Mouse (Mus musculus) lung, embryonic 15.5 days (tissue): Measurements from ENCODE around the gene Trpm1. TPM values are rescaled to one million over a fixed set of nuclear protein-coding genes. Genes with fewer than 3 reads are reported as not detected.
"Not testable (repeated sequence)": the region's sequence is repeated elsewhere in the genome, so short reads cannot be mapped to it uniquely, and the experiment has no call there.

ENCODE experiments used
- ATAC-seq: fragments of 200-750 bp; cut with Nextera tagmentation; 2 replicates; pipeline ENCODE4 v1.8.0; 2017; ENCODE audit warnings: moderate number of reproducible peaks, borderline replicate concordance; ENCODE audit not compliant: low FRiP score, low TSS enrichment; ENCODE audit errors: extremely low read depth
- H3K27ac ChIP-seq: fragments of 300-500 bp; sonication (generic); 2 replicates; pipeline ENCODE4 v1.5.1; 2015; ENCODE audit warnings: moderate library complexity, mild to moderate bottlenecking, inconsistent platforms
- H3K27me3 ChIP-seq: fragments of 300-500 bp; sonication (generic); 2 replicates; pipeline ENCODE4 v1.6.1; 2015; ENCODE audit warnings: inconsistent platforms
- H3K36me3 ChIP-seq: fragments of 300-500 bp; sonication (generic); 2 replicates; pipeline ENCODE4 v1.6.1; 2015; ENCODE audit warnings: inconsistent platforms
- H3K4me1 ChIP-seq: fragments of 300-500 bp; sonication (generic); 2 replicates; pipeline ENCODE4 v1.6.1; 2015; ENCODE audit warnings: inconsistent platforms
- H3K4me2 ChIP-seq: fragments of 300-500 bp; sonication (generic); 2 replicates; pipeline ENCODE4 v1.6.1; 2015; ENCODE audit warnings: inconsistent platforms, mild to moderate bottlenecking, moderate library complexity
- H3K4me3 ChIP-seq: fragments of 300-500 bp; sonication (generic); 2 replicates; pipeline ENCODE4 v1.5.1; 2015; ENCODE audit warnings: mild to moderate bottlenecking, inconsistent platforms
- H3K9ac ChIP-seq: fragments of 300-500 bp; sonication (generic); 2 replicates; pipeline ENCODE4 v1.6.1; 2015; ENCODE audit warnings: inconsistent platforms
- H3K9me3 ChIP-seq: fragments of 300-500 bp; sonication (generic); 2 replicates; pipeline ENCODE4 v1.6.1; 2016; ENCODE audit warnings: inconsistent platforms
- WGBS: fragments of 180-500 bp; shearing (Covaris S2); methylation state at CpG from one replicate; pipeline ENCODE4 v1.1.7; 2015; 5-methylcytosine and 5-hydroxymethylcytosine counted together
- polyA plus RNA-seq: library from polyadenylated mRNA; unstranded; fragments of >200 nt; fragmentation: Nextera tagmentation; extraction: Ambion mirVana; gene quantifications from 2 replicates; pipeline ENCODE4 v1.2.1, GENCODE M21; 2015

Trpm1 gene
- not detected in 2 replicates for polyA plus RNA-seq

DNA sequence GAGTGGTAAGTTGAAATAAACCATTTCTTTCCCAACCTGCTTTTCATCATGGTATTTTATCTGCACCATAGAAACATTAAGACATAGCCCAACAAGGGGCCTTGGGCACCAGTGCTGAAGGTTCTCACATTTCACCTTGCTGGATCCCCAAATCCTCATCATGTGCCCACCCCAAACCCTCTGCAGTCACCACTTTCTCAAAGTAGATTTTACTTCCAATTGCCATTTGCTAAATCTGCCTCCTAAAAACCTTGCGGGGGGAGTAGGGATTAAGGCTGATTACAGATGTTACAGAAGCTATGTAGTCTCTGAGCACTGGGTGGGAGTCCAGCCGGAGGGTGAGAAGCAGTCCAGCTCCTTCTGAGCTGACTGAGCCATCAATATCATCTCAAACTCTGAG lies at the start of gene Trpm1:
Trpm1 (plus strand) TSS at position 301 of the 400 bp plus-strand sequence.
- ATAC-seq: no peak
- 91% methylated on average over 2 of the region's 2 CpGs for WGBS
- H3K27me3 ChIP-seq: no peaks in the 10 kb centered on the region
- H3K9me3 ChIP-seq: no peaks in the 10 kb centered on the region
- peaks cover 17% of the 10 kb centered on the region for H3K4me1 ChIP-seq
- no peak within 1 kb of the TSS for H3K4me3 ChIP-seq
- H3K9ac ChIP-seq: no peak within 1 kb of the TSS
- H3K36me3 ChIP-seq: no peaks in the 10 kb centered on the region
- H3K4me2 ChIP-seq: no peak within 1 kb of the TSS
- H3K27ac ChIP-seq: no peak within 1 kb of the TSS

DNA sequence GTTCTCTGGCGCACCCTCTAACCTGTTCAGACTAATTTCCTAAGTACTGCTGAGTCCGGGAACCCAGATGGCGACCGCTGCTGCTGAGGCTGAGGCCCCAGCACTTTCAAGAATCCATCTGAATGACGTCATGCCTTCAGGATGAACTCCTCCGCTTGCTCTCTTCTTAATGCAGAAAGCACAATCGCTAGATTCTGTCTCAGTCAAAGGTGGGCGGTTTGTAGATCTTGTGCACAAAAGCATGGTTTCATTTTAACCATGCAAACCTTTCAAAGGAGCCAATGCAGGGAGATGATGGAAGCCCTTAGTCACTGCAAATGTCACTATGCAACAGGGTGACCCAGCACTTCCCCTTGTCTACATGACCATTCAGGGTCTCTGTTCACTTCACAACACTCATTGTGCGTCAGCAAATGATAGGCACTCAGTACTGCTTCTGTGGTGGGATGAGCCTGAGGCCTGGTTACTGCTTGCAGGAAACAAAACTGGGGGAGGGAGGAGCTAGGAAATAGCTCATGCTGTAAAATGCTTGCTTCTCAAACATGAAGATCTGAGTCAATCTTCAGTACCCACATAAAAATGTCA lies 31.4 kb upstream of the Trpm1 start:
- Histone ChIP-seq H3K36me3 (no peaks in the 10 kb centered on the region), H3K9ac (no peak overlapping the region), H3K4me3 (no peak overlapping the region), H3K4me1 (no peaks in the 10 kb centered on the region), H3K27me3 (no peaks in the 10 kb centered on the region), H3K4me2 (no peak overlapping the region), H3K27ac (no peak overlapping the region), H3K9me3 (no peaks in the 10 kb centered on the region)
- WGBS: 87% methylated on average over 9 of the region's 9 CpGs
- ATAC-seq: no peak

DNA sequence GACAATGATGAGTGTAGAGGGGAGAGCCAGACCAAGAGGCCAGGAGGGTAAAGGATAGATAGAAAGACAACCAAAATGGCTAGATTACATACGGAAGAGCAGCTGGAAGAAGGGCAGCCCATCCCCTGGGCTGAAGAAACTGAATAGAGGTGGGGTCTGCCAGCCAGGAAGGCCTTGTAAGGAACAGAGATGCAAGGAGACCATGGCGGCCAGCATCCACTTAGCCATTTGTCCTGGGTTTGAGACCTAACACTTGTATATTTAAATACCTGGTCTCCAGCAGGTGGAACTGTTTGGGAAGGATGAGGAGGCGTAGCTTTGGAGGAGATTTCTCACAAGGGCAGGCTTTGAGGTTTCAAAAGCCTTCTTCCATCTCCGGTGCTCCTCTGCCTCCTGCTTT lies 29.9 kb upstream of the Trpm1 start:
- no peaks in the 10 kb centered on the region for H3K9me3 ChIP-seq
- no peaks in the 10 kb centered on the region for H3K27me3 ChIP-seq
- H3K4me3 ChIP-seq: no peak overlapping the region
- no peak overlapping the region for H3K4me2 ChIP-seq
- 81% methylated on average over 4 of the region's 4 CpGs for WGBS
- no peak overlapping the region for H3K9ac ChIP-seq
- H3K36me3 ChIP-seq: no peaks in the 10 kb centered on the region
- no peak for ATAC-seq
- no peaks in the 10 kb centered on the region for H3K4me1 ChIP-seq
- H3K27ac ChIP-seq: no peak overlapping the region

DNA sequence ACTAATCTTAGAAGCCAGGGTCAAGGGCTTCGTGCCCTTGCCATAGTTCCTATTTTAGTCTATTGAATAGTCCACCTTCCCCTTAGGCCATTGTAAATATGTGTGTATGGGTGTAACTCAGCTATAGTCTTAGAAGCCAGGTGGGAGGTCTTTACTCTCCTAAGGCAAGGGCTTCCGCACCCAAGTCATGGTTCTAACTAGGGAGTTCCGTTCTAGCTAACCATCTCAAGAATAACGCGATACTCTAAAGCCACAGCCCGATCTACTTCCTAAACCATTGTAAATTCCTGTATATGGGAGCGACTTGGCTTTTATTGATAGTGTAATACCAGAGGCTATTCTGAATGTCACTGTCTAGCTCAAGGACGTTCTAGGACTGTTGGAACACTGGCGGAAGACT lies 27.6 kb upstream of the Trpm1 start:
- not testable (repeated sequence) for H3K27ac ChIP-seq, H3K4me1 ChIP-seq, H3K27me3 ChIP-seq, H3K9me3 ChIP-seq, ATAC-seq, H3K36me3 ChIP-seq, H3K9ac ChIP-seq, H3K4me2 ChIP-seq, H3K4me3 ChIP-seq
- 88% methylated on average over 9 of the region's 9 CpGs for WGBS

DNA sequence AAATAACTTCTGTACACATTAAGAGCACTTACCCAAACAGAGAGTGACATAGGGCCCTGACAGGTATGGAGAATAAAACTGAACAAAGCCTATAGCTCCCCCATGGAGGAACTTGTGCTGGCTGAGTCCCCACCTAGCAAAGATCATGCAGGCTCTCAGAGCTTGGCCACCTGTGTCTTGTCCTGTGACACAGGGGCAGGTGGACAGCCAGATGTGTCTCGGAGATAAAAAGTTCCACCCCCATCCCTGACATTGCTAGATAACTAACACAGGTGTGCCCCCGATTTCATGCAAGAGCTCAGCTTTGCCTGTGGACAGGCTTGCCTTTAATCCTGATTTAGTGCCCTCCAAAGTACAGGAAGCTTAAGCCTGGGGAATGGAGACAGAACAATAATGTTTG lies 13.8 kb upstream of the Trpm1 start:
- Histone ChIP-seq H3K4me1 (no peaks in the 10 kb centered on the region), H3K27me3 (no peaks in the 10 kb centered on the region), H3K27ac (no peak overlapping the region), H3K4me3 (no peak overlapping the region), H3K9me3 (no peaks in the 10 kb centered on the region), H3K4me2 (no peak overlapping the region), H3K36me3 (no peaks in the 10 kb centered on the region), H3K9ac (no peak overlapping the region)
- ATAC-seq: no peak
- WGBS: 84% methylated on average over 2 of the region's 2 CpGs

- Histone ChIP-seq H3K36me3 (no peaks in the 10 kb centered on the region), H3K27me3 (no peaks in the 10 kb centered on the region), H3K4me3 (no peak overlapping the region), H3K4me1 (no peaks in the 10 kb centered on the region), H3K9me3 (no peaks in the 10 kb centered on the region), H3K4me2 (no peak overlapping the region), H3K27ac (no peak overlapping the region), H3K9ac (no peak overlapping the region)
- 87% methylated on average over 19 of the region's 19 CpGs for WGBS
- ATAC-seq: no peak
Measured at GRCm38 (mm10) chr7:64141301-64142032, 12.2 kb upstream of the Trpm1 start.

- Histone ChIP-seq H3K9me3 (no peaks in the 10 kb centered on the region), H3K27me3 (no peaks in the 10 kb centered on the region), H3K4me1 (no peaks in the 10 kb centered on the region), H3K36me3 (no peaks in the 10 kb centered on the region), H3K4me2 (no peak overlapping the region), H3K27ac (no peak overlapping the region), H3K9ac (no peak overlapping the region), H3K4me3 (no peak overlapping the region)
- no peak for ATAC-seq
- WGBS: 48% methylated on average over 2 of the region's 2 CpGs
Measured at GRCm38 (mm10) chr7:64149337-64149736, 4.3 kb upstream of the Trpm1 start.

- Histone ChIP-seq H3K27ac (no peak overlapping the region), H3K4me1 (no peaks in the 10 kb centered on the region), H3K4me3 (no peak overlapping the region), H3K4me2 (no peak overlapping the region), H3K36me3 (no peaks in the 10 kb centered on the region), H3K27me3 (no peaks in the 10 kb centered on the region), H3K9ac (no peak overlapping the region), H3K9me3 (no peaks in the 10 kb centered on the region)
- ATAC-seq: no peak
- WGBS: 18% methylated on average over 2 of the region's 2 CpGs
Measured at GRCm38 (mm10) chr7:64149747-64150146, 3.9 kb upstream of the Trpm1 start.

GRCm38 (mm10) chr7:64150436-64151080 lies 3.1 kb upstream of the Trpm1 start:
- ATAC-seq: no peak
- WGBS: 64% methylated on average over 6 of the region's 6 CpGs
- Histone ChIP-seq H3K36me3 (no peaks in the 10 kb centered on the region), H3K4me2 (no peak overlapping the region), H3K27me3 (no peaks in the 10 kb centered on the region), H3K9ac (no peak overlapping the region), H3K9me3 (no peaks in the 10 kb centered on the region), H3K4me3 (no peak overlapping the region), H3K4me1 (peaks cover 5% of the 10 kb centered on the region), H3K27ac (no peak overlapping the region)

DNA sequence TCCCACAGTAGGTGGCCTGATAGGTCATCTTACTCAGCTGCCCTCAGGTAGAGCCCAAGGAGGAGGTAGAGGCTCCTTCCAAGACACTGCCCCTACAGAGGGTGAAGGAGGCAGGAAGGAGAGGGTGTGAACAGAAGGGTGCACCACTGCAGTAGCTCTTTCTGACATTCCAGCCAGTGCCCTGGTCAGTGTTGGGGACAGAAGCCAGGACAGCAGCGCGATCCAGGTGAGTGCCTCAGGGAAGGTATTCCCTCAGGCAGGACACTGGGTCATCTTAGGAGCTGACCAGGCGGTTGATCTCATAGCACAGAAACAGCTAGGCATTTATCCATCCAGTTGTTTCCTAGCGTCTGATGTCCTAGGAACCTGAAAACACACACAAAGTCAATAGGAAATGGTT lies 1.6 kb downstream of the Trpm1 start:
- WGBS: 58% methylated on average over 4 of the region's 4 CpGs
- Histone ChIP-seq H3K4me1 (peaks cover 26% of the 10 kb centered on the region), H3K9ac (0 out of 2 replicates have a peak overlapping the region, but pooled peaks have one; percentile 19), H3K36me3 (no peaks in the 10 kb centered on the region), H3K27ac (no peak overlapping the region), H3K9me3 (no peaks in the 10 kb centered on the region), H3K4me2 (peak overlapping the region; percentile 50), H3K4me3 (no peak overlapping the region), H3K27me3 (no peaks in the 10 kb centered on the region)
- no peak for ATAC-seq

DNA sequence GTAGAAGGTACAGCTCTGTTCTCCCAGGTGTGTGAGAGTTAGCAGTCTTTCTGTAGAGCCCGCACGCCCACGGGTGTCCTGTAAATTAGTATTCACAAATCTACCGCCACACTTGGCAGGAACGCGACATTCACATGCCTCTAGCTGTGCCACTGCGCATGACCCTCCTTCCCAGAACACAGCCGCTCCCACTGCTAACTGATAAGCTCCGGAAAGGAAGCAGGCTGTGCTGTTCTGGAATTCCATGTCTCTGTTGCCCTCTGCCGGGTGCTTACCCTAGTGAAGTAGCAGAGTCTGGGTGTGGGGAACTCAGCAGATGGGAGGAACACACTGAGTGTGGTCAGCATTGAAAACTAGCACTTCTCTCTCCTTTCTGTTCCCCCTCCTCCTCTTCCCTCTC lies 2.1 kb downstream of the Trpm1 start:
- H3K4me2 ChIP-seq: peak overlapping the region; percentile 50
- H3K27ac ChIP-seq: no peak overlapping the region
- peaks cover 26% of the 10 kb centered on the region for H3K4me1 ChIP-seq
- peak; percentile 89 for ATAC-seq
- no peaks in the 10 kb centered on the region for H3K27me3 ChIP-seq
- WGBS: 2% methylated on average over 10 of the region's 10 CpGs
- H3K9ac ChIP-seq: 0 out of 2 replicates have a peak overlapping the region, but pooled peaks have one; percentile 19
- H3K36me3 ChIP-seq: no peaks in the 10 kb centered on the region
- no peaks in the 10 kb centered on the region for H3K9me3 ChIP-seq
- no peak overlapping the region for H3K4me3 ChIP-seq

DNA sequence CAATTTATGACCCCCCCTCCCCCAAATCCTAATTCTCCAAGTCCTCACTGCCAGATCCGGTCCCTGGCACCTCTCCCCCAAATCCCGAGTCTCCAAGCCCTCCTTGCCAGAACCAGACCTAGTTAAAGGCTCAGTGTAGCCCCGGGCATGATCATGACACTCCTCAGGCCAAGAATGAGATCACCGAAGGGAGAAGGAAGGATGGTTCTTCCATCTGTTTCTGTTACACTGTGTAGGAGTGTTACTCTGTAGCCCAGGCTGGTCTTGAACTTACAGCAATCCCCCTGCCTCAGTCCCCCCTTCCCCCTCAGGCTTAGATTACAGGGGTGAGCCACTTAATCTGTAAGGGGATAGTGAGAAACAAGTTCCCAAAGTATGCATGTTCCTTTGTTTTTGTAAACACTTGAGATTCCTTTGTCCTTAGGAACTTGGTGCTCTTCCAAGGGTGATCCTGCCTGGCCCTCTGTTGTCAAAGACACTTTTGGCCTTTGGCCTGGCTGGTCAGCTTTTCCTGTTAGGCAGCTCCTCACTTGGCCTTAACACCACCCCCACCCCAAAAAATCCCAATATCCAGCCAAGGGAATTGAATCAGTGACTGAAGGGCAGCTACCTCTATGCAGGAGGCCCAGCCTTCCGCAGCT lies 2.8 kb downstream of the Trpm1 start:
- Histone ChIP-seq H3K36me3 (no peaks in the 10 kb centered on the region), H3K4me2 (no peak overlapping the region), H3K4me1 (peaks cover 26% of the 10 kb centered on the region), H3K9me3 (no peaks in the 10 kb centered on the region), H3K27ac (no peak overlapping the region), H3K27me3 (no peaks in the 10 kb centered on the region), H3K4me3 (no peak overlapping the region), H3K9ac (no peak overlapping the region)
- whole genome bisulfite sequencing: 68% methylated on average over 5 of the region's 5 CpGs
- ATAC-seq: no peak
